Mouse (Mus musculus): Measurements from ENCODE around the gene Hes7. TPM values are rescaled to one million over a fixed set of nuclear protein-coding genes. Genes with fewer than 3 reads are reported as not detected.

Gene Hes7
- total and polyA plus RNA-seq, 3 experiments = 0.08 to 1.4 TPM; not detected in 1

- TF ChIP-seq SIN3A (IDR thresholded peaks at IDR 0.05; ENCODE audit: low read length) (no peak), MXI1 (IDR thresholded peaks at IDR 0.05; ENCODE audit: low read depth, low read length) (peak; percentile 17; the same call in 1 of the 2 replicates), CHD1 (IDR thresholded peaks at IDR 0.05; ENCODE audit: low read depth, low read length) (no peak)
- no peak overlapping the region for H3K27ac ChIP-seq (ENCODE audit: control insufficient read depth, low read depth, low read length)
- H3K4me3 ChIP-seq (ENCODE audit: control insufficient read depth in 1 of 2, insufficient read depth in 1 of 2, low read depth in 2 of 2, low read length in 2 of 2) = peak overlapping the region; percentile 20 to 88
- H3K79me2 ChIP-seq (ENCODE audit: control insufficient read depth, insufficient read depth, low read length, poor library complexity) = no peaks in the 10 kb centered on the region; the same call in 1 of the 2 replicates
- no peaks in the 10 kb centered on the region for H3K27me3 ChIP-seq (ENCODE audit: control insufficient read depth in 1 of 2, insufficient read depth in 2 of 2, low read length in 2 of 2)
- peak overlapping the region; percentile 51 for H3K9ac ChIP-seq (ENCODE audit: control insufficient read depth, low read depth, low read length, poor library complexity, severe bottlenecking)
- H3K4me1 ChIP-seq (ENCODE audit: control insufficient read depth in 1 of 2, insufficient read depth in 2 of 2, low read length in 2 of 2) = peaks cover 0 to 14% of the 10 kb centered on the region in 2 experiments; a peak in 2 of 4 replicates
- no peaks in the 10 kb centered on the region for H3K9me3 ChIP-seq (replicated peaks; ENCODE audit: insufficient read depth, low read length)
- peaks cover 0 to 9% of the 10 kb centered on the region in 2 experiments; a peak in 2 of 4 replicates for H3K36me3 ChIP-seq (ENCODE audit: control insufficient read depth in 1 of 2, insufficient read depth in 2 of 2, low read length in 2 of 2)
- DNase-seq (ENCODE audit: low read depth, low spot score) = peak; percentile 57
Measured at GRCm38 (mm10) chr11:69119446-69120155, 603 bp upstream of the Hes7 start.

- H3K4me1 ChIP-seq (ENCODE audit: control insufficient read depth in 1 of 2, insufficient read depth in 2 of 2, low read length in 2 of 2) = peaks cover 0 to 14% of the 10 kb centered on the region in 2 experiments; a peak in 2 of 4 replicates
- H3K9me3 ChIP-seq (replicated peaks; ENCODE audit: insufficient read depth, low read length) = no peaks in the 10 kb centered on the region
- H3K79me2 ChIP-seq (ENCODE audit: control insufficient read depth, insufficient read depth, low read length, poor library complexity) = no peaks in the 10 kb centered on the region; the same call in 1 of the 2 replicates
- TF ChIP-seq MAX (IDR thresholded peaks at IDR 0.05; ENCODE audit: low read length) = peak; percentile 50; the same call in 1 of the 2 replicates
- TF ChIP-seq HCFC1 (IDR thresholded peaks at IDR 0.05; ENCODE audit: low read depth, low read length) = no peak
- TF ChIP-seq SIN3A (IDR thresholded peaks at IDR 0.05; ENCODE audit: low read length) = peak; percentile 8; the same call in 1 of the 2 replicates
- 0 out of 2 replicates have a peak, but pooled peaks have one; percentile 11 for TF ChIP-seq UBTF (IDR thresholded peaks at IDR 0.05; ENCODE audit: borderline replicate concordance, insufficient read depth, low read depth, low read length)
- TF ChIP-seq ETS1 (IDR thresholded peaks at IDR 0.05; ENCODE audit: low read depth, low read length) = 0 out of 2 replicates have a peak, but pooled peaks have one; percentile 5
- 0 out of 2 replicates have a peak, but pooled peaks have one; percentile 4 for TF ChIP-seq TBP (IDR thresholded peaks at IDR 0.05; ENCODE audit: low read depth, low read length)
- TF ChIP-seq USF2 (IDR thresholded peaks at IDR 0.05; ENCODE audit: borderline replicate concordance in 1 of 2, insufficient read depth in 1 of 2, low read depth in 1 of 2, low read length in 2 of 2) = no peak
- H3K27me3 ChIP-seq (ENCODE audit: control insufficient read depth in 1 of 2, insufficient read depth in 2 of 2, low read length in 2 of 2) = no peaks in the 10 kb centered on the region
- H3K27ac ChIP-seq (ENCODE audit: control insufficient read depth, low read depth, low read length) = no peak overlapping the region
- DNase-seq (ENCODE audit: low read depth, low spot score) = peak; percentile 62
- H3K9ac ChIP-seq (ENCODE audit: control insufficient read depth, low read depth, low read length, poor library complexity, severe bottlenecking) = peak overlapping the region; percentile 60
- H3K4me3 ChIP-seq (ENCODE audit: control insufficient read depth in 1 of 2, insufficient read depth in 1 of 2, low read depth in 2 of 2, low read length in 2 of 2) = peak overlapping the region; percentile 20 to 88
- peaks cover 0 to 9% of the 10 kb centered on the region in 2 experiments; a peak in 2 of 4 replicates for H3K36me3 ChIP-seq (ENCODE audit: control insufficient read depth in 1 of 2, insufficient read depth in 2 of 2, low read length in 2 of 2)
Measured at GRCm38 (mm10) chr11:69121001-69121740, 967 bp downstream of the Hes7 start.
